Mouse (Mus musculus): ENCODE results near the gene Igf2bp1.

The Igf2bp1 gene

GRCm38 (mm10) chr11:96005403-96006271, at the start of gene Igf2bp1:
Igf2bp1 (minus strand) TSS chr11:96005940.
- peak; percentile 12 to 18 for DNase-seq

DNA sequence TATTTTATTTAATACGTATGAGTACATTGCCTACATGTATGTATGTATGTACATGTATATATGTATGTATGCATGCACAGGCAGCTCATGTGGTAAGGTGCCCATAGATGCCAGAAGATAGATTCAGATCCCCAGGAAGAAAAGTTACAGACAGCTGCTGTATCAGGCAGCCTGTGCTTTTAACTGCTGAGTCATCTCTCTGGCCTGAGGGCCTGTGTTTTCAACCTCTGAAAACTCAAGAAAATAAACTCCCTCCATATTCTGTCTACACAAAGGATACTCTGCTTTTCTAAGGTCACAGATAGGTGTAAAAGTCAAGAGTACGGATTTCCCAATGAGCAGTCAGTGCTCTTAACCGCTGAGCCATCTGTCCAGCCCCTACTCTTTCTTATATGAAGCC, 45.1 kb upstream of the Igf2bp1 start:
- DNase-seq: no peak

DNA sequence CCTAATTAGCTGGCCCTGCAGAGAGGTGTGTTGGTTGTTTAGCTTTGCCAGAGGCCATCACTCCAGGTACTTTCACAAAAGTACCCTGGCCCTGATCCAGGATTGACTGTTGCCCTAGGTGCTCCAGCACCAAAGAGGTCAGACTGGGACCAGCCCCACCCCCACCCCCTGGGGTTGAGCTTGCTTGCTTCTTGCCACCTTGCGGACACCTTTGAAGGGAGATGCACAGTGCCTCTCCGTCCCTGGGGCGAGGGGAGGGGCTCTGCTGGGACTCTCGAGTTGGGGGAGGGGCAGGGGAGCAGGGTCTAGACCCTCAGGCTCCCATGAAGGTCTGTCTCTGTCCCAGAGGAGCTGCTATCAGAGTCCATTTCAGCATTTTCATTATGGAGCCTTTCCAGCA, 44.2 kb upstream of the Igf2bp1 start:
- peak in 1 of 2 experiments; percentile 29 for DNase-seq

- no peak for DNase-seq
Measured at GRCm38 (mm10) chr11:96047469-96048373, 42.0 kb upstream of the Igf2bp1 start.

DNA sequence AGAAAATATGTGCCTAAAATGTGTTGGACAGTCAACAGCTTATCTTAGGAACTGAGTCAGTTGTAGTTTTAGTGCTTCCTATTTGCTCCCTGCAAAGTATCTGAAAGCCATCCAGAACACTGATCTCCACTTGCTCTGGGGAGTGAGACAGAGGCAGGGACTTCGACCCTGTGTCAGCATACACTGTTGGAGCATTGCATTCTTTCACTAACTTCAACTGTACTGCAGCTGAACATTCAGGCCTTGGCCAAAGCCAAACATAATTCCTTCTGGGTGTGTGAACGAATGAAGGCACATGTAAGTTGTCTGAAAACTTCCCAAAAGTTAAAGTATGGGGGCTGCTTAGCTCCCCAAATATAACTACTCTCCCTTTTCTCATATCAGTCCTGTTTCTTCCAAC, 41.1 kb upstream of the Igf2bp1 start:
- DNase-seq: no peak

- no peak for DNase-seq
Measured at GRCm38 (mm10) chr11:96046028-96046427, 40.3 kb upstream of the Igf2bp1 start.

DNA sequence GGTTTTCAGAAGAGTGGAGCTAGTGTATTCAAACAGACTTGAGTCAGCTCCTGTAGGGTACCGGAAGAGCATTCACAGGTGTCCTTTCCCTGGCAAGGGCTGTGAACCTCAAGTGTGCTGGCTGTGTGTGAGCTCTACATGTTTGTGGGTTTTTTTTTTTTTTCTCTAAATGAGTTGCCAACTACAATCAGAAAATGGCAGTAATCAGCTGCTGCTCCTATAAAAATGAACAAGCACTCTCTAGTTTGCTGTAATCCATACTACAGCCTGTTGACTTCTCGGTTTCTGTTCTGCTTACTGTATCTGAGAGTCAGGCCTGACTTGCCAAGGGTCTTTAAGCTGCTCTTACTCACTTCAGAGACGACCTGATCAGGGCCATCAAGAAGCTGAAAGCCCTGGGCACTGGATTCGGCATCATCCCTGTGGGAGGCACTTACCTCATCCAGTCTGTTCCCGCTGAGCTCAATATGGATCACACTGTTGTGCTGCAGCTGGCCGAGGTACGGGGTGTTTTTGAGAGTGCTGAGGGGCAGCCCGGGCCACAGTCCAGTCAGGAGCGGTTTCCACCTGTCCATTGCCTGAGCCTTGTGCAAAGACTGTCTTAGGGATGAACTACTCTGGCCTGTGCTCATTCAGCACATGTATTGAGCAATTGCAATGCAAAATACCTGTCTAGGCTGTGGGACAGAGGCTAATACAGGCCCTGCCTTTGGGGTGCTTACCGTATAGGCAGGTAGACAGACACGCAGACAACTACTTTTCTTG, 39.2 kb upstream of the Igf2bp1 start:
- DNase-seq: no peak

- no peak for DNase-seq
Measured at GRCm38 (mm10) chr11:96038560-96038959, 32.8 kb upstream of the Igf2bp1 start.

DNA sequence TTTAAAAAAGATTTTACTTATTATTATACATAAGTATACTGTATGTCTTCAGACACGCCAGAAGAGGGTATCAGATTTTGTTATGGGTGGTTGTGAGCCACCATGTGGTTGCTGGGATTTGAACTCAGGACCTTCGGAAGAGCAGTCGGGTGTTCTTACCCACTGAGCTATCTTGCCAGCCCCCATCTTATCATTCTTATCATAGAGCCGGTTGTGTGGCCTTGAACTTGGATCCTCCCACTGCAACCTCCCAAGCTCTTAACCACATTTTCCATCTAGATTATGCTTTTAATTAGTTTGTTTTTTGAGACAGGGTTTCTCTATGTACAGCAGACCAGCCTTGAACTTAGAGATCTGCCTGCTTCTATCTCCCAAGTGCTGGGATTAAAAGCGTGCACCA, 31.8 kb upstream of the Igf2bp1 start:
- DNase-seq: no peak

- peak in 1 of 2 experiments; percentile 59 for DNase-seq
Measured at GRCm38 (mm10) chr11:96035133-96035532, 29.4 kb upstream of the Igf2bp1 start.

DNA sequence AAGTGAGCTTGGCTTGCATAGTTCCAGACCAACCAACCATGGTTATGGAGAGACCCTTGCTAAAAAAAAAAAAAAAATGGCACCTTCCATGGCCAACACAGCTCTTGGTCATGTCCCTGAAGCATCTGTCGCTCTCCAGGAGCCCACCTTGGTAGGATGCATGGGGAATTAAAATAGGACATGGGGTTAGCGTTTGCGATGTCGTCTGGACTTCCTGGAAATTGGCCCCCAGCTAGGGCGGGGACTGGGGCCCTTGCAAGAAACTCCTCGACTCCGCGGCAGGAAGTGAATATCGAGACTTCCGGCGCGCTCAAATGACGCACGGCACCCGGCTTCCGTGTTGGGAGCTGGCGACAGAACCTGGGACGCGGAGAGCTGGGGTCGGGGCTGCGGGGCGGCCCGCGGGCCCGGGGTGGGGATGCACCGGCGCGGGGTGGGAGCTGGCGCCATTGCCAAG, 28.9 kb upstream of the Igf2bp1 start, which contains the start of gene Snf8:
Gene Snf8, plus strand, starts transcription at position 290 of the 457 bp plus-strand sequence.
- DNase-seq: peak; percentile 98

DNA sequence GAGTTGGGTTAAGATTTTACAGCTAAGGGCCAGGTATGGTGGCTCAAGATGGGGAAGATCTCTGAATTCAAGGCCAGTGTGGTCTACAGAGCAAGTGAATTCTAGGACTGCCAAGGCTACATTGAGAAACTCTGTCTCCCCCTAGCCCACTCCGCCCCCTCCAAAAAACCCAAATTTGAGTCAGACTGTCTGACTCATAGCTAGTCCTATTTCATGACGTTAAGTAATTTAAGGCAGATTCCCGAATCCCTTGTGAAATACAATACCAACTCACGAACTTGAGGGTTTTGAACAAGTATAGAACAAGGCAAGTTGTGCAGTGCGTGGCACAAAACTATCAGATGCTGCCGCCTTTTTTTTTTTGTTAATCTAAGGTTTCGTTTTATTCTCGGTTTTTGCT, 28.4 kb upstream of the Igf2bp1 start:
- DNase-seq: no peak

GRCm38 (mm10) chr11:96033264-96033663, 27.5 kb upstream of the Igf2bp1 start:
- DNase-seq: no peak

GRCm38 (mm10) chr11:96031701-96032100, 26.0 kb upstream of the Igf2bp1 start:
- no peak for DNase-seq

DNA sequence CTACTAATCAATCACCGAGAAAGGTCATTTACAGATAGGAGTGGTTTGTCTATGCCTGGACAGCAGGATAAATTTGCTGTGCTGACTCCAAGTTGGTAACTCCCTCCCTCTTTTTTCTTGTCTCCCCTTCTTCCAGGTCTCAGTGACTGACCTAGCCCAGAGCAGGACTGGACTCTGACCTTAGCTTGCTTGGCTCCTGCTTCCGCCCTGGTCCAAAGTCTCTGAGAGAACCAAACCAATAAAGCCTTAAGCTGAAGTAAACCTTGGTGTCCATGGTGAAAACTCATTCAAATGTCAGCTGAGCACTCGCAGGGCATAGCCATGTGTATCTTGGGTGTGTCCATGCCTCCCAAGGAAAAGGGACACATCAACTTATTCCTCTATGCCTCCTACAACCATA, 24.8 kb upstream of the Igf2bp1 start:
- no peak for DNase-seq

- DNase-seq: no peak
Measured at GRCm38 (mm10) chr11:96028130-96028529, 22.4 kb upstream of the Igf2bp1 start.

DNA sequence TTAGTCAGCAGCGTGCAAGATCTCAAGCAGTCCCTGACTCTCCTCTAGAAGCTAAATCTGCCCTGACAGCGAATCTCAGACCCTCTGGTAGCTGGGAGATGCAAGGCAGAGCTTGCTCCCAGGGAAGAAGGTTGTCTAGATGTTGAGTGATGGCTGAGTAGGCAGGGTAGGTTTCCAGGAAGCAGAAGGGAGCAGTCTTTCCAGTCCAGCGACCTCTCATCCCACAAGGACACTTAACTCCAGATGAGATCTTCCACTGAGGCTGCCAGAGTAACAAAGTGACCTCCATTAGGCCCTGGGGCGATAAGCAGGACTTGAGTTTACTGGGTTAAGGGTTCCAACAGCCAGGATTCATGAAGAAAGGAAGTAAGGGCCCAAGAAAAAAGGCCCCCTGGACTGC, 14.9 kb upstream of the Igf2bp1 start:
- DNase-seq: no peak

DNA sequence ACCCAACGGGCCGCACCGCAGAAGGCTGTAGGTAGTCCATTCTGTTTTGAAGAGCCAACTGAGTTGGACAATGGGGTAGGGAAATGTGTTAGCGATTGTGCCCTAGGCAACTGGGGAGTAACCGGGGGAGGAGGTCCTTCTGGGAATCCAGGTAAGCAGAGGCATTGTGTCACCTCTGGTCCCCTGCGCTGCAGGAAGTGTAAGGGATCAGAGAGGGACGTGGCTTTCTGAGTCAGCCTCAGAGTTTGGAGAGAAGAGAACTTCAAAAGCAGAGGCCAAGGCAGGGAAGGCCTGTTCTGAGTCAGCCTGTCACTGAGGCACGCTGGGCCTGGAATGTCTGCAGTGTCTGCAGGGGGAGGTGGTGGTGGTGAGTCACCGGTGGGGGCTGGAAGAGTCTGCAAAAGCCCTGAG, 12.2 kb upstream of the Igf2bp1 start:
- no peak for DNase-seq

DNA sequence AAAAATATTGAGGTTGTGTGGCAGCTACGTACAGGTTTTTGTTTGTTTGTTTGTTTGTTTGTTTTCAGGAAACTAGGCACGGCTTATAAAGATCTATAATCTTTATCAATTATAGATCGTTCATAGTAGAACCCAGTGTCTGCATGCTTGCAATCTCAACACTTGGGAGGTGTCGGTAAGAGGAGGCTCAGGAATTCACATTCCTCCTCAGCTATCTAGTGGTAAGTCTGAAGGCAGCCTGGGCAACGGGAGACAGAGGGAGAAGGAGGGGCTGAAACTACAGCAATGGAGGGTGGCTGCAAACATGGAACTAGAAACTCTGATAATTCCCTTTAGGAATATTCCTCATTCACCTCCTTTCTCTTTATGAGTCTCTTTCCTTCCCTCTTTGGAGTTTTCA, 9.7 kb upstream of the Igf2bp1 start:
- DNase-seq: no peak

DNA sequence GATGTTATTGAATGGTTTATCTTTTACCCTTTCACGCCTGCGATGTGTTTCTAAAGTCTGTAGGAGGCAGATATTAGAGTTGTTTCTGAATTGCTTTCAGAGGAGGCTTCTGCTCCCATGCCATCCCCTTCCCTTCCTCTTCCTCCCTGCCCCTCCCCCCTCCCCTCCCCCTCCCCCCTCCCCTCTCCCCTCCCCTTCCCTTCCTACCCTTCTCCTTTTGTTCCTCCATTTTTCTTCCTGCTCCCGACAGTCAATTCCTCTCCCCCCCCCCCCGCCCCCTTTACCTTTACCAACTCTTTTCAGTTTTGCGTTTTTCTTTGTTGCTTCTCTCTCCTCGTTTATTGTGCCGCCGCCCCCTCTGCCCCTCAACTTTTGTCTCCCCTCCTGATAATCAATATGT, 6.2 kb upstream of the Igf2bp1 start:
- DNase-seq: no peak

DNA sequence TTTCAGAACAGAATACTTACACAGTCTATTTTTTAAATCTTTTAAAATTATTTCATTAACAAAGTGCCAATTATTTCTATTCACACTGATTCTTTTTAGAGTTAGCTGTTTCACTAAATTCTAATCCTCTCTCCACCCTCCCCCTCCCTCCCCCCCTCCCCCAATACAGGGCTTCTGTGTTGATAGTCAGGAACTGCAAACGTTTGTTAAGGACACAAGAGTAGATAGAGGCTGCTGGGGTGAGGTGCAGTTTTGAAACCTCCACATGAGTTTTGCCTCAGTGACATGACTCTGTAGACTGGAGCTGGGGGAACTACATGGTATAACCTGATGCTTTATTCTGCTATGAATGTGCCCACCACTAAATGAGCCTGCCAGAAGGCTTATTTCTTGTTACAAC, 3.1 kb upstream of the Igf2bp1 start:
- DNase-seq: no peak

GRCm38 (mm10) chr11:96007516-96008235, 1.9 kb upstream of the Igf2bp1 start:
- peak; percentile 14 to 46 for DNase-seq

All from cerebellum, postnatal 25 days (tissue).